ENCODE assay signal across 8 mouse cellular contexts in the genomic region with DNA sequence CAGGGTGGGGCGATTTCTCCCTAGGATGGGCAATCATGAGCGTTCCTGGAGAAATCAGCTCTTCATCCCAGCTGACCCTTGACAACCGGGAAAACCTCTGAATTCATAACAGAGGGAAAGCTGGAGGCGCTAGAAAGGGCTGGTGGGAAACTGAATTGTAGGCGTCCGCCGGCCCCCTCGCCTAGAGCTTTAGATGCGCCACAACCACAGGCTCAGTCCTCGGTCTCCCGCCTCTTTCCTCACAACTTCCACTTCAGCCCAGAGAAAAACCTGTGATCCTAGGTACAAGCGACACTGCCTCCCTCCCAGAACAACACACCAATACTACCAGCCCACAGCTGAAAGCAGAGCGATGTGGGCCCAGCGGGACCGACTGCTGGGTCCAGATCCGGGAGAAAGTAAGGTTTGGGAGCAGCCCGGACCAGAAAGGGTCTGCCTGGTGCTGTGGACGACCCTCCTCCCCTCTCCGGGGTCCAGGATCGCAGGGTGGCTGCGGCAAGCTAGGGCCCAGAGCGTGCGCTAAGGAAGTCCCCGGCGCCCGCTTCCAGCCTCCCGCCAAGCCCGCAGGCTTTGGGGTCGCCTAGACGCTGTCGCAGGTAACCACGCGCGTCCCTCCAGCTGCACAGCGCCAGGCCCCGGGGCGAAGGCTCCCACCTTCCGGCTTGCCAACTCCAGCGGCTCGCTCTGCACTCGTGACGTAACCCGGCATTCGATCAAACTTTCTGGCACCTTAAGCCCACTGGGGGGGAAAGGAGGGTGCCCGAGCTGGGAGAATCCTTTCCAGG. TPM values are rescaled to one million over a fixed set of nuclear protein-coding genes. Genes with fewer than 3 reads are reported as not detected.
DNase-seq lines count a peak whose midpoint lies in the region; ATAC-seq and TF ChIP-seq lines count a peak whose summit lies in the region.

No protein-coding gene starts in this region.

- DNase-seq in lung, adult 18-20 months = peak; percentile 35 to 49
- DNase-seq in lung, postnatal 14 days = no peak
- peak; percentile 1 for DNase-seq in cerebellum, adult 8-10 months
- peak; percentile 65 for DNase-seq in retina, embryonic 14.5 days (ENCODE audit: low spot score)
- DNase-seq in yolk sac, embryonic 10.5 days (ENCODE audit: low spot score) = peak; percentile 38

- TF ChIP-seq CTCF in intestine, postnatal 0 days (IDR thresholded peaks at IDR 0.05; ENCODE audit: low read depth) = no peak

- peaks cover 32% of the 10 kb centered on the region for H3K27me3 ChIP-seq in intestine, postnatal 0 days (replicated peaks; ENCODE audit: control insufficient read depth, insufficient read depth, low read length)
- H3K27me3 ChIP-seq in liver, embryonic 16.5 days (ENCODE audit: control insufficient read depth, insufficient read depth, low read depth, low read length) = peaks cover 62% of the 10 kb centered on the region

- no peaks in the 10 kb centered on the region for H3K9me3 ChIP-seq in intestine, postnatal 0 days (ENCODE audit: control insufficient read depth)
- H3K9me3 ChIP-seq in liver, embryonic 16.5 days (replicated peaks; ENCODE audit: control insufficient read depth, low read length) = no peaks in the 10 kb centered on the region

- no peak overlapping the region for H3K27ac ChIP-seq in intestine, postnatal 0 days (ENCODE audit: low read depth, low read length)
- no peak overlapping the region for H3K27ac ChIP-seq in liver, embryonic 16.5 days (ENCODE audit: low read length)

- ATAC-seq in granulocyte monocyte progenitor cell, adult 5-6 weeks (replicated peaks; ENCODE audit: poor library complexity, severe bottlenecking) = peak; percentile 36
- no peak for ATAC-seq in intestine, postnatal 0 days
- ATAC-seq in liver, embryonic 16.5 days (ENCODE audit: low read depth) = no peak

- no peak overlapping the region for H3K9ac ChIP-seq in intestine, postnatal 0 days (ENCODE audit: low read depth, low read length)
- H3K9ac ChIP-seq in liver, embryonic 16.5 days (ENCODE audit: low read depth, low read length) = no peak overlapping the region; the same call in 1 of the 2 replicates

- H3K36me3 ChIP-seq in intestine, postnatal 0 days (ENCODE audit: control insufficient read depth, insufficient read depth) = no peaks in the 10 kb centered on the region
- H3K36me3 ChIP-seq in liver, embryonic 16.5 days (ENCODE audit: control insufficient read depth, insufficient read depth) = no peaks in the 10 kb centered on the region

- H3K4me1 ChIP-seq in intestine, postnatal 0 days (replicated peaks; ENCODE audit: control insufficient read depth, insufficient read depth, low read length) = no peaks in the 10 kb centered on the region
- no peaks in the 10 kb centered on the region; the same call in 1 of the 2 replicates for H3K4me1 ChIP-seq in liver, embryonic 16.5 days (ENCODE audit: control insufficient read depth, low read depth, low read length)

- WGBS in intestine, postnatal 0 days = under 1% methylated on average over 45 of the region's 45 CpGs
- WGBS in liver, embryonic 16.5 days (ENCODE audit: insufficient replicate concordance) = 2% methylated on average over 43 of the region's 45 CpGs

- H3K4me2 ChIP-seq in intestine, postnatal 0 days (replicated peaks; ENCODE audit: low read depth) = peak overlapping the region; percentile 98
- H3K4me2 ChIP-seq in liver, embryonic 16.5 days (ENCODE audit: low read depth, low read length) = peak overlapping the region; percentile 71

- peak overlapping the region; percentile 76 for H3K4me3 ChIP-seq in intestine, postnatal 0 days (ENCODE audit: low read depth, low read length)
- H3K4me3 ChIP-seq in liver, embryonic 16.5 days (ENCODE audit: low read depth, low read length) = peak overlapping the region; percentile 65

RNA-seq across cellular contexts. Expression of a gene that starts 1.4 kb away (rescaled TPM):
- not detected in 2 replicates for total RNA-seq in granulocyte monocyte progenitor cell, adult 5-6 weeks (2014; fragmentation: Nextera tagmentation)
- not detected in 2 replicates for total RNA-seq in granulocyte monocyte progenitor cell, adult 5-6 weeks (2017)
- polyA plus RNA-seq in intestine, postnatal 0 days (2015; fragmentation: Nextera tagmentation; extraction: Ambion mirVana) = 8.6 and 10.5 TPM in 2 replicates
- 2.0 and 2.3 TPM in 2 replicates for polyA plus RNA-seq in liver, embryonic 16.5 days (2015; fragmentation: Nextera tagmentation; extraction: Ambion mirVana)
